Comparison of ENCODE assay signal across 8 mouse cellular contexts in genomic region chr4:135686568-135686953, GRCm38 (mm10). TPM values are rescaled to one million over a fixed set of nuclear protein-coding genes. Genes with fewer than 3 reads are reported as not detected.
DNase-seq lines count a peak whose midpoint lies in the region; ATAC-seq and TF ChIP-seq lines count a peak whose summit lies in the region.

No protein-coding gene starts in this region.

- H3K27me3 ChIP-seq in liver, adult 2 months (ENCODE audit: control insufficient read depth, insufficient read depth, low read length) = peaks cover 5% of the 10 kb centered on the region; the same call in 1 of the 2 replicates
- H3K27me3 ChIP-seq in embryonic facial prominence, embryonic 11.5 days (ENCODE audit: control insufficient read depth, insufficient read depth, low read length) = peaks cover 12% of the 10 kb centered on the region
- peaks cover 34% of the 10 kb centered on the region for H3K27me3 ChIP-seq in intestine, embryonic 14.5 days (replicated peaks; ENCODE audit: control insufficient read depth, insufficient read depth, low read length)
- H3K27me3 ChIP-seq in neural tube, embryonic 11.5 days (ENCODE audit: control insufficient read depth, insufficient read depth, low read length) = peaks cover 32% of the 10 kb centered on the region

- H3K9ac ChIP-seq in liver, adult 2 months (ENCODE audit: low read depth, low read length) = no peak overlapping the region
- H3K9ac ChIP-seq in embryonic facial prominence, embryonic 11.5 days (replicated peaks; ENCODE audit: low read length) = peak overlapping the region; percentile 52
- H3K9ac ChIP-seq in intestine, embryonic 14.5 days (ENCODE audit: low read length) = peak overlapping the region; percentile 59
- peak overlapping the region; percentile 39 for H3K9ac ChIP-seq in neural tube, embryonic 11.5 days (ENCODE audit: low read length)

- ATAC-seq in embryonic facial prominence, embryonic 11.5 days (replicated peaks; ENCODE audit: insufficient number of reproducible peaks, low FRiP score, low TSS enrichment, low read depth) = no peak
- peak; percentile 34; the same call in 1 of the 2 replicates for ATAC-seq in intestine, embryonic 14.5 days (replicated peaks; ENCODE audit: low FRiP score, low TSS enrichment, low read depth)
- no peak for ATAC-seq in neural tube, embryonic 11.5 days (ENCODE audit: insufficient read depth, low FRiP score, low TSS enrichment)

- H3K36me3 ChIP-seq in liver, adult 2 months (ENCODE audit: control insufficient read depth, insufficient read depth, low read length) = no peaks in the 10 kb centered on the region
- H3K36me3 ChIP-seq in embryonic facial prominence, embryonic 11.5 days (replicated peaks; ENCODE audit: control insufficient read depth, insufficient read depth, low read depth, low read length) = no peaks in the 10 kb centered on the region
- H3K36me3 ChIP-seq in intestine, embryonic 14.5 days (ENCODE audit: control insufficient read depth, insufficient read depth, low read length) = no peaks in the 10 kb centered on the region
- H3K36me3 ChIP-seq in neural tube, embryonic 11.5 days (ENCODE audit: control insufficient read depth, insufficient read depth, low read length) = no peaks in the 10 kb centered on the region

- peak overlapping the region; percentile 40; the same call in 1 of the 2 replicates for H3K4me3 ChIP-seq in liver, adult 2 months (ENCODE audit: insufficient read depth, low read depth, low read length)
- H3K4me3 ChIP-seq in embryonic facial prominence, embryonic 11.5 days (ENCODE audit: low read depth, low read length) = peak overlapping the region; percentile 51
- H3K4me3 ChIP-seq in intestine, embryonic 14.5 days (ENCODE audit: low read depth, low read length) = peak overlapping the region; percentile 56
- H3K4me3 ChIP-seq in neural tube, embryonic 11.5 days (ENCODE audit: low read depth, low read length) = peak overlapping the region; percentile 43

- no peak for TF ChIP-seq POLR2A in liver, adult 2 months (IDR thresholded peaks at IDR 0.05; ENCODE audit: extremely low read depth, insufficient read depth, low read length)

- peak overlapping the region; percentile 93 for H3K4me2 ChIP-seq in embryonic facial prominence, embryonic 11.5 days (ENCODE audit: low read depth, low read length)
- H3K4me2 ChIP-seq in intestine, embryonic 14.5 days (ENCODE audit: low read length) = peak overlapping the region; percentile 96
- peak overlapping the region; percentile 92 for H3K4me2 ChIP-seq in neural tube, embryonic 11.5 days (ENCODE audit: low read depth)

- no peak for TF ChIP-seq CTCF in liver, adult 2 months (IDR thresholded peaks at IDR 0.05; ENCODE audit: low read depth, low read length)

- whole genome bisulfite sequencing in liver, adult 2 months = 2% methylated on average over 21 of the region's 21 CpGs
- under 1% methylated on average over 21 of the region's 21 CpGs for WGBS in embryonic facial prominence, embryonic 11.5 days
- under 1% methylated on average over 21 of the region's 21 CpGs for WGBS in intestine, embryonic 14.5 days
- WGBS in neural tube, embryonic 11.5 days = under 1% methylated on average over 21 of the region's 21 CpGs

- H3K9me3 ChIP-seq in embryonic facial prominence, embryonic 11.5 days (replicated peaks; ENCODE audit: control insufficient read depth, low read length) = no peaks in the 10 kb centered on the region
- H3K9me3 ChIP-seq in intestine, embryonic 14.5 days (ENCODE audit: control insufficient read depth, low read length) = no peaks in the 10 kb centered on the region
- H3K9me3 ChIP-seq in neural tube, embryonic 11.5 days (ENCODE audit: control insufficient read depth, low read length) = no peaks in the 10 kb centered on the region

- no peak for DNase-seq in liver, adult 2 months (ENCODE audit: extremely low read depth, low read depth, low spot score)
- DNase-seq in liver = no peak
- DNase-seq in embryonic facial prominence, embryonic 11.5 days (ENCODE audit: low spot score) = peak; percentile 19
- peak; percentile 80 for DNase-seq in intestine, embryonic 14.5 days (ENCODE audit: low spot score)
- peak; percentile 29 for DNase-seq in neural tube, embryonic 11.5 days (ENCODE audit: low spot score)
- DNase-seq in cerebellum, postnatal 10 days = no peak
- DNase-seq in MN1 (ENCODE audit: low spot score) = no peak
- no peak for DNase-seq in gastrocnemius, adult 8-10 months (ENCODE audit: low spot score in 2 of 2)

- peaks cover 6% of the 10 kb centered on the region for H3K4me1 ChIP-seq in liver, adult 2 months (ENCODE audit: control insufficient read depth, insufficient read depth, low read length)
- H3K4me1 ChIP-seq in embryonic facial prominence, embryonic 11.5 days (ENCODE audit: control insufficient read depth, insufficient read depth, low read length) = no peaks in the 10 kb centered on the region
- peaks cover 4% of the 10 kb centered on the region; the same call in 1 of the 2 replicates for H3K4me1 ChIP-seq in intestine, embryonic 14.5 days (replicated peaks; ENCODE audit: control insufficient read depth, insufficient read depth, low read length)
- peaks cover 5% of the 10 kb centered on the region; the same call in 1 of the 2 replicates for H3K4me1 ChIP-seq in neural tube, embryonic 11.5 days (ENCODE audit: control insufficient read depth, insufficient read depth, low read length)

- H3K79me2 ChIP-seq in liver, adult 2 months (ENCODE audit: control insufficient read depth, insufficient read depth, low read length) = no peaks in the 10 kb centered on the region

- no peak overlapping the region for H3K27ac ChIP-seq in liver, adult 2 months (replicated peaks; ENCODE audit: insufficient read depth, low read depth, low read length)
- no peak overlapping the region for H3K27ac ChIP-seq in embryonic facial prominence, embryonic 11.5 days (replicated peaks; ENCODE audit: low read depth, low read length)
- H3K27ac ChIP-seq in intestine, embryonic 14.5 days (ENCODE audit: low read depth) = no peak overlapping the region
- no peak overlapping the region for H3K27ac ChIP-seq in neural tube, embryonic 11.5 days (ENCODE audit: low read depth, low read length)

RNA-seq across cellular contexts. Expression of gene Ifnlr1, which starts 0.5 kb away (rescaled TPM):
- under 0.01 TPM in 1 of 2 replicates, not detected in the other for total RNA-seq in liver, adult 2 months (2014; rRNA removed)
- polyA plus RNA-seq in liver, adult 2 months (2012; rRNA removed) = 0.06 and 0.14 TPM in 2 replicates
- 0.59 and 0.70 TPM in 2 replicates for polyA plus RNA-seq in embryonic facial prominence, embryonic 11.5 days (2014; fragmentation: Nextera tagmentation; extraction: Ambion mirVana)
- polyA plus RNA-seq in intestine, embryonic 14.5 days (2014; fragmentation: Nextera tagmentation; extraction: Ambion mirVana) = 2.9 and 3.5 TPM in 2 replicates
- 0.05 and 0.16 TPM in 2 replicates for polyA plus RNA-seq in neural tube, embryonic 11.5 days (2014; fragmentation: Nextera tagmentation; extraction: Ambion mirVana)
- total RNA-seq in gastrocnemius, adult 8-10 months (2022) = under 1 TPM; 0.13 to 0.38 (median 0.28) TPM

RNA-seq across cellular contexts. Expression of gene Il22ra1, which starts 41.4 kb away (rescaled TPM):
- total RNA-seq in liver, adult 2 months (2014; rRNA removed) = 1.4 and 1.7 TPM in 2 replicates
- 4.1 and 4.5 TPM in 2 replicates for polyA plus RNA-seq in liver, adult 2 months (2012; rRNA removed)
- polyA plus RNA-seq in embryonic facial prominence, embryonic 11.5 days (2014; fragmentation: Nextera tagmentation; extraction: Ambion mirVana) = not detected in 2 replicates
- 2.5 and 3.8 TPM in 2 replicates for polyA plus RNA-seq in intestine, embryonic 14.5 days (2014; fragmentation: Nextera tagmentation; extraction: Ambion mirVana)
- not detected in 2 replicates for polyA plus RNA-seq in neural tube, embryonic 11.5 days (2014; fragmentation: Nextera tagmentation; extraction: Ambion mirVana)
- not detected for total RNA-seq in gastrocnemius, adult 8-10 months (2022)

Comparison
In these comparisons a context has a peak if more than half of its experiments do, and no peak if none do; other contexts are left out.
1. DNase-seq: peak in embryonic facial prominence, embryonic 11.5 days (single experiment), intestine, embryonic 14.5 days (single experiment) and neural tube, embryonic 11.5 days (single experiment); none in liver, adult 2 months (single experiment), liver (single experiment), cerebellum, postnatal 10 days (0 of 2), MN1 (single experiment) and gastrocnemius, adult 8-10 months (0 of 2).
2. Peak in every context shown above with its lines, with median percentiles within 50 percentile points of each other: H3K4me3 ChIP-seq and H3K4me2 ChIP-seq.